Mouse (Mus musculus): ENCODE data around the gene Exd1.
"Not testable (repeated sequence)": the region's sequence is repeated elsewhere in the genome, so short reads cannot be mapped to it uniquely, and the experiment has no call there.

Exd1 gene

GRCm38 (mm10) chr2:119538802-119539201 lies 8.6 kb downstream of the Exd1 start:
- no peak for DNase-seq

- DNase-seq = no peak
Observed at GRCm38 (mm10) chr2:119525422-119525821, 22.0 kb downstream of the Exd1 start.

GRCm38 (mm10) chr2:119523836-119524235 lies 23.6 kb downstream of the Exd1 start:
- DNase-seq = no peak

DNA sequence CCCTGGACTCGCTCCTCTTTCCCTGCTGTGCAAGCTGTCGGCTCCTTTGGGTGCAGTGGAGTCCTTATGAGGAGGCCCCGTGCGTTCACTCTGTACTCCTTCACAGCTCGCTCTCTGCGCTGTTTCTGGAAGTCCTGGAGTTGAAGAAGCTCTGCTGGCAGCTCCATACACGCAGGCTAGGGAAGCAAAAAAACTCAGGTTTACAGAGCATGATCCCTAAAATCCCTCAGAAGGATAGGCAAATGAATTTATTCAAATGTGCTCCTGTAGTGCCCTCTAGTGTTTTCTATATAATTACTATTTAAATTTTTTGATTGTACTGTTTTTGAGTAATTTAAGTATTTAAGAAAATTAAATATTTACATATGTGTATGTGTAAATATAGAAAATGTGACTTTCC lies 26.9 kb downstream of the Exd1 start:
- DNase-seq = no peak

GRCm38 (mm10) chr2:119516811-119517210 lies 30.6 kb downstream of the Exd1 start:
- no peak for DNase-seq

GRCm38 (mm10) chr2:119514026-119514522 lies 33.4 kb downstream of the Exd1 start:
- no peak for DNase-seq

- DNase-seq = no peak
Observed at GRCm38 (mm10) chr2:119512292-119512691, 35.1 kb downstream of the Exd1 start.

- DNase-seq = no peak
Observed at GRCm38 (mm10) chr2:119510856-119511255, 36.6 kb downstream of the Exd1 start.

- DNase-seq = not testable (repeated sequence)
Observed at GRCm38 (mm10) chr2:119508518-119508917, 38.9 kb downstream of the Exd1 start.

- no peak for DNase-seq
Observed at GRCm38 (mm10) chr2:119507108-119507507, 40.3 kb downstream of the Exd1 start.

GRCm38 (mm10) chr2:119500965-119501652 lies 46.3 kb downstream of the Exd1 start:
- DNase-seq = no peak

DNA sequence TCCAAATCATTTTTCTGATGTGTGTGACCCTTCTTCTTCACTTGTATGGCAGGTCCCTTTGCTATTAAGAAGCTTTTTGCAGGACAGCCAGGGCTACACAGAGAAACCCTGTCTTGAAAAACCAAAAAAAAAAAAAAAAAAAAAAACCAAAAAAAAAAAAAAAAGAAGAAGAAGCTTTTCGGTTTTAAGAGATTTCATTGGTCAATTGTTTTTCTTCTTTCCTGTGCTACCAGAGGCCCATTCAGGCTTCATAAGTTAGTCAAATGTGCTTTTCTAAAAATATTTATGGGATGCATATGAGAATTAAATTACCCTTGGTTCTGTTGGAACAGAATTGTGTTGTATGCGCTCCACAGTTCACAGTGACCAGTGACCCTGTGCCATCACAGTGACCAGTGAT lies 48.6 kb downstream of the Exd1 start:
- no peak for DNase-seq

GRCm38 (mm10) chr2:119496082-119496481 lies 51.3 kb downstream of the Exd1 start:
- DNase-seq = no peak

- no peak for DNase-seq
Observed at GRCm38 (mm10) chr2:119491953-119492352, 55.5 kb downstream of the Exd1 start.

GRCm38 (mm10) chr2:119486488-119486887 lies 60.9 kb downstream of the Exd1 start:
- no peak for DNase-seq

DNA sequence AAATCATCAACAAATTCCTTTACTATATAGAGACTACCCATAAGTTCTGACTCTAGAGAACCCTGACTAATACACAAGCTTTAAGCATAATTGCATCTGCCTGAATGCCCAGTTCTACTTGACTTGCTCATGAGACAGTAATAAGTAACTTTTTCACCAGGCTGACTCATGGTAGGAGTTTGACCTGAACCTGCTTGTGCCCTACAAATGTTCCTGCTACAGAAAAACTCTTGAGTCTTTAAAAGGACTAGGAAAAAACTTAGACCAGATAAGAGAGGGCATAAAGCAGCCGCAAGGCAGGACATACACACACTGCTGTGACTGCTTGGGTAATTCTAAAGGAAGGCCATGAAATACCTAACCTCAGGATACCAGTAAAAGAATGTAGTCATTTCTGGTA lies 65.1 kb downstream of the Exd1 start:
- no peak for DNase-seq

GRCm38 (mm10) chr2:119478397-119478749 lies 69.1 kb downstream of the Exd1 start:
- no peak for DNase-seq

DNA sequence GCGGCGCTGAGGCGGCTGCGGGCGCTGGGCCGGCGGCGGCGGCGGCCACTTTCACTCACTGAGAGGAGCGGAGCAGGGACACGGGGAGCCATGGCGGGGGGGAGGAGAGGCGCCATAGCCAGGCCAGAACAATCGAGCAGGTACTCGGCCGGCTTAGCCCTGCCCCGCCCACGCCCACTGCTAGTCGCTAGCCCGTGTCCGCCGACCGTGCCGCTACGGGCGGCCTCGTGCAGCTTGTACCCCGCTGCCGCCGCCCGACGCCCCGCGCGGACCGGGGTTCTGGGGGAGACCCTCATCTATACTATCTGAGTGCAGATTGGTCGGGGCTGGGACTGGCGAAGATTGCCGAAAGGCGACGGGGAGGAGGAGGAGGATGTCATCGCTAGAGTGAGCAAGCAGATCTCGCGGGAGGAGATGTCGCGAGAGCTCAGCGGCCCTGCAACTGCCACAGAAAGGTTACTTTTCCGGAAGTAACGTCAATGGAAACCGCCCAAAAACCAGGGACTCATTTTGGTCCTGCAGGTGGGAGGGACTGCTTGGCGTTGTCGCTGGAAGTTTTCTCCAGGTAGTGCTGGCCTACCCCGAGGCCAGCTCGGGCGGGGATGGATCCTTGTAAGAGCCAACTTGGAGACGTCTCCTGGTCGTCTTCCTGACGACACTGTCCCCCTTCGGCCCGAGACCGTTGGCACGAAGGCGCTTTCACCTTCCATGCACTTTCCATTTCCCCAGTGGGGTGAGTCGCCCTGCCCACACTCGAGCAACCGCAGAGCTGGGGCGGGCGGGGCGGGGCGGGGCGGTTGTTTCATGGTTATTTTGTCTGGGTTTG lies 69.6 kb downstream of the Exd1 start, which contains the start of gene Ino80:
TSS of gene Ino80 (minus strand) at position 117 of the 826 bp plus-strand sequence.
- DNase-seq = peak; percentile 97 to 98

DNA sequence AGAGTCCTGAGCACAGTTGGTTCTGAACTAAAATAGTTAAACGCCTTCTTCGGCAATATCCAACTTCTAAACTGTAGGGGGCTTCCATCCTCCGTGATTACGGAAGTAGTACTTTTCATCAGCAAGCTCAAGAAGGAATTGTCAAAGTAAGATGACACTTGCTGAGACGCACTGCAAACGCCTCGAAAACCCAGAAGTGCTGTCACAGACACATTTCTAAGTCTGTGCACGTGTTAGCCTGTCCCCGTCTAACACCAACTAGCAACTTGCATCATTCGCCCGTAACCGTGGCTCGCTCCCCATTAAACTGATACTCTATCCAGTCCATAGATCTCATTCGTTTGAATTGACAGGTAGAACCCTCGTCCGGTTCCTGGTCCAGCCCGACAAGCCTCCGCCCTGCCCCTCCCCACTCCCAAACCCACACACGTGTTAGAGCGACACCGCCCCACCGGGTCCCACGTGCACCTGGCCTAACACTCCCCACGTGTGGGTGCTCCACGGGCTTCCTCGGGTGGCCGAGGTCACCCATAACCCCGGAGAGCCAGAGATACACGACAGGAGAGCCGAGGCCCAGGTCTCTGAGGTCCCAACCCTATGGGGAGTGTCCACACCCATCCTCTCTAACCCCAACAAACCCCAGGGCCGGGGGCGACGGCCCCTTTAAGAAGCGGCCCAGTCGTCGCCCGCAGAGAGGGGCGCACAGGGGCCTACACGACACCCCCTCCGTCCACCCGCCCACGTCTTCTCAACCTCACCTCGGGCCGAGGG lies 70.6 kb downstream of the Exd1 start:
- peak; percentile 68 to 72 for DNase-seq

GRCm38 (mm10) chr2:119476166-119476565 lies 71.3 kb downstream of the Exd1 start:
- DNase-seq = no peak
